Mouse (Mus musculus) 416B (cell line): Measurements from ENCODE around the gene Ccser1.
A peak's percentile ranks its signal among the peaks of the same experiment; 100 is the strongest.

Experiments used
- DNase-seq: peaks from one replicate; pipeline ENCODE4 v3.0.0; 2011; ENCODE audit warnings: low read depth

The Ccser1 gene

DNA sequence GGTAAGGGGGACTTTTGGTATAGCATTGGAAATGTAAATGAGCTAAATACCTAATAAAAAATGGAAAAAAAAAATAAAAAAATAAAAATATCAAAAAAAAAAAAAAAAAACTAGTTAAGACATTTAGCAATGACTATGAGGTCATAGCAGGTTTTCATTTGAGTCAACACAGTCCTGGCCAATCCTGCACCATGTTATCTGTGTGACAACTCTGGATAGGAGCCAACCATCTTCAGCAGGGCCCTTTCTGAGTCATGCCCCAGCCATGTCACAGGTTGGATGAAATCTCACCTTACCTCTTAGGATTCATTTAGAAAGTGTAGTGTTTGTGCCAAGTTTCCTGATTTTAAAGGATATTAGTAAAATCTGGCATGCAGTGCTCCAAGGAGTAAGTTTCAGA, 45.2 kb downstream of the Ccser1 start:
- DNase-seq = no peak

DNA sequence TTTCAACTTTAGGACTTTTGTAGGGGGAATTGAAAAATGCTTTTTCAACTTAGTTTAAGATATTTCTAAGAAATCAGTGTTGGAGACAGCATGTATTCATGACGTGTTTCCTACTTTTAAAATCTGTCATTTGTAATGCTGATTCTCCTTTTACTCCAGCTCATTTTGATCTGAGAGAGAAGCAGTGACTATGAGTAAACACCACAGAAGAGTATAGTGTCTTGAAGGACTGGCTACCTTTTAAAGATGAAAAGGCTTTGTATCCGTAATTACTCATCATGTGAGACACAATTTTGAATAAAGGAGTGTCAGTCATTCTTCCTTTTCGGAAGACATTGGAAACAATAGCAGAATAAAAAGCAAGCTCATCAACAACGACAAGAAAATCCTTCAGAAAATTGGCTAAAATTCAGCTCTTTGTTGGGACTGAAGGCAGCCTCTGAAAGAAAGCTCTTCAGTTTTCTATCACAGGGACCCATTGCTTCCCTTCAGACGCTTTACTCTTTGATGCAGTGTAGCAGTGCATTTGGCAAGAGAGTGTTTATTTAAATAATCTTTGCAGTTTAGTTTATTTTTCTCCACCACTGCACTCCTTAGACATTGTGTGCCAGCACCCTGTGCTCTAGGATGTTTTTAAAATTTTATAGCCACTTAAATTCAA, 50.1 kb downstream of the Ccser1 start:
- DNase-seq = no peak

DNA sequence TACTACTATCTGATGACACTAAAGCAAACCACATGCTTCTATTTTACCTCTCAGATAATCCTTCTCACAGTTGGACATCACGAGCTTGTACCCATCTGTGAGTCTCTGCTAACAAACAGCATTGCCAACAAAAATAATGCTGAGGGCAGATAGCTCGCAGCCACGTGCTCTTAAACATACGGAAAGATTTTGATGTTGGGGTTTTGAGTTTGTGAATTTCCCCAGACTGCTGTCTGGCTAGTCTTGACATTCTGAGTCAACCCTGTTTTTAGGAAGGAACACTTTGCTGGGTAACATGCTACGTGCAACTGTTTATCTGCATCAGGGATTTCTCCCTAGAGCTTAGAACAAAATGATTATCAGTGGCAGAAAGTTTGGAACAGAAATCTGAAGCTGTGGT, 52.9 kb downstream of the Ccser1 start:
- DNase-seq = no peak

DNA sequence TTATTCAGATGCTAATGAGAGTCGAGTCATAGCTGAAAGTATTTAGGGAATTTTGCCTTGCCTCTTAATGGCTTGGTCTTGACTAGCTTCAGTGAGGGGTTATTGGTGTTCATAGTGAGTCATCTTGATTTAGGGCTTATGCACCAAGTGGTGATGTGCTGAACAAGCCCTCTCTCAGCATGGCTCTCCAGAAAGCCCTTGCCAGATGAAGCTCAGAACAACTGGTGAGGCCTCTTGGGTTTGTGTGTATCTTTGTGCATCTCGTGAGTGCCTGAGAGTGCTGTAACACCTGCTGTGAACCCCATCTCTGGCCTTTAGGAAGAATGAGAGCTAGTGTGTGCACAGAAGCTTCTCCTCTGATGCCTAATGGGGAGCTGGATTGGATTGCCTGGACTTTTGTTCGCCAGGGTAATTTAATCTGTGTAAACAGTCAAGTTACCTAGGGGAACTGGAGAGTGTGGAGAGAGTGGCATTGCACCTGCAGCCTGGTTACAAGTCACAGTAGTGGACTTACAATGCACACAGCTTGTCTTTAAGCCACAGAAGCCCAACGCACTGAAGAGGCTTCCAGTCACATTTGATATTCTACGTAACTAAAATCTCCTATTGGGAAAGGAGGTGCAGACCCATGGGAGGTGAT, 53.5 kb downstream of the Ccser1 start:
- no peak for DNase-seq

DNA sequence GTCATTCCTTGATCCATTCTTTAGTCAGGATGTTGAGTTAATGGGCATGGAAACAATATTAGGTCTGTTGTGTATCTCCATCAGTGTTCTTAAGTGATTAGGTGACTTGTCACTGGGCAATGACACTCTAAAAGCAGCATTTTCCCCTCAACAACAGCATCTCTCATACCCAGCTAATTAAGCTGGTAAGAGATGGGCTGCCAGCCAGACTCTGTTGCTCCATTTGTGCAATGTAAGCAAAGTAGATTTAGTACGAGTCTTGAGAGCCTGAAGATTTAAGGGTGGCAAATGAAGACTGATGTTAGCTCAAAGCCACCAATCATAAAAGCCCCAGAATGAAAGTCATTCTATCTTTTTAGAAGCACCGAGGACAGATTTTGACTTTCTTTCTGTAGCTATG, 60.5 kb downstream of the Ccser1 start:
- DNase-seq = no peak

DNA sequence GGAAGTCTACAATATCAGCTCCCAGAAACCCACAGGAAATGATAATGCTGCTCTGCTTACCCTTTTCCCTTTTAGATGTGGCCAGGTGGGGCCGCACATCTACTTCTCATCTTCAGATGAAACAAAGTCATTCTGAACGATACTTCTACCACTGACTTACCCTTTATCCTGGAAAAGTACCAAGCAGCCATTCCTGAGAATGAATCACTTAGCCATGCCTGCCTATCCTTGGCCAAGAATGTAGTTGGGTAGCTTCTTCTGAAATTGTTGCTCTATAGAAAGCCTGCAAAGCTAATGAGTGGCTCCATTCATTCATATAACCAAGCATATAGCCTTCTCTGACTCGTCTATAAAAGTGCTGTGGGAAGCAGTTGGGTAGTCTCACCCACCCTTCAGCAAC, 62.4 kb downstream of the Ccser1 start:
- no peak for DNase-seq

DNA sequence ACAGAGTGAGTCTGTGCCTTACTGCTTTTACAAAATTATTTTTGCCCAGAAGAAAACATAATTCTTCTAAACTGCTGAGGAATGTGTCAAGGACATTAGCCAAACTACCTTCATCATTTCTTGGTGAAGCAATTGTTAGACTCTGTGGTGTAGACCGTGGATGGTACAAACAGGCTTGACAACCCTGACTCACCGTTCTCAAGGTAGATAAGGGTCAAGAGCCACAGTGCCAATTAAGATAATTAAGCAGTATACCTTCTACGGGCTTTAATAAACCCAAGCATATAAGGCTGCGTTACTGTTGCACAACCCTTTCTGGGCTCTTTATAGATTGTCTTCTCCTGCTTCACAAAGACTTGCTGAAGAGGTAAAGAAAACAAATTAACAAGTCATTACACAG, 66.4 kb downstream of the Ccser1 start:
- no peak for DNase-seq

DNA sequence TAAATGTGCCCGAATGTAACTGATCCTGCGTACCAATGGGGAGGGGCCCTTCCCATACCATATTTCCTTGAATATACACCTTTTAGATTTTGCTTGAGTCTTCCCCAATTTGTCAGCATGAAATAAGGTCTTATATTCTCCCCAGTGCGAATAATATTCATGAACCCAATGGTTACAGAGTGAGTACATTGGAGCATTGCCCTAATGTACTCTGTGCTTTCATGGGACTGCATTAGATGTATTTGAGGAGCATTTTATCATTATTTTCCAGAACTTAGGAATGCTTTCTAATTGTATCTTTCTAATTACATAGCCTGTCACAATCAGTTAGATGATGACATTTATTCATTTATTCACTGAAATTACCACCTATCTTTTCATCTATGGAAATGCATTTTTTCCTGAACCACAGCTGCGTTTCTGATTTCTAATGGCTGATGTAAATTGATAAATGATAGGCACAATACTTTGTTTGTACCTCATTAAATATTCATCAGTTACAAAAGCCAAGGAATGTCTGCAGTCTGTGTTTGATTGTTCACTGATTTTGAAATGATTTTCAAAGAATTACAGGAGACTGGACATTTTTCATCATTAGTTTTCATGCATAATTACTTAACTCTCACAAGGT, 67.8 kb downstream of the Ccser1 start:
- no peak for DNase-seq

DNA sequence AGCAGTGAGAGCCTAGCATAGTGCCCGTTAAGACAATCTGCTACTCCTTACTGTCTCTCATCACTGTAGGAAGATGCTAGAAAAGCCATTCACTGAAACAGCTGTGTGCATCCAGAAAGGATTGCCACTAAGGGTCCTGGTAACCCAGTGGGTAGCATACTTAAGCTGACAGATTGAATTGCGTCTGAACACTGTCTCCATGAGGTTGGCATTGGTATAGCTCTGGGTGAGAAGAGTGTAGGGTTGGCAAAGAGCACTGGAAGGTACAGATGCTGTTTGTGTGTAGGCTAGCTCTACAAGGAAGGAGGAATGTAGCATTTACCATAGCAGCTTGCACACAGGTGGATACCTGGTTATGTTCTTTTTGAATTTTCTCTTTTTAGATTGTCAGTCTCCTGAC, 68.6 kb downstream of the Ccser1 start:
- no peak for DNase-seq

DNA sequence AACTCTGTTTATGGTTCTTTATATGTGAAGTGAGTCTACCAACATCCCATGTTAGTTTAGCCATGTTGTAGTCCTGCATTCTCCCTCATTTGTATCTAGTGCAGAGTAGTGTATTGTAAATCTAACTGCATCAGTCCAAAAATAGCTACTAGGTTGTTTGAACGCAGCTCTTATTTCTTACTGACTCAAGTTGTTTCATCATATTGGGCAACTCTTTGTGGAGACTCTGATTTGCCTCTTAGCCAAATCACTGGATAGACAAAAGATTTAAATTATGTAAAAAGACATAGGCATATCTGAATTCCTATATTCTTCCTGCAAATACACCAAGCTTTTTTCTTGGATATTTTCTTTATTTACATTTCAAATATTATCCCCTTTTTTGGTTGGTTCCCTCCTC, 71.1 kb downstream of the Ccser1 start:
- DNase-seq = no peak

DNA sequence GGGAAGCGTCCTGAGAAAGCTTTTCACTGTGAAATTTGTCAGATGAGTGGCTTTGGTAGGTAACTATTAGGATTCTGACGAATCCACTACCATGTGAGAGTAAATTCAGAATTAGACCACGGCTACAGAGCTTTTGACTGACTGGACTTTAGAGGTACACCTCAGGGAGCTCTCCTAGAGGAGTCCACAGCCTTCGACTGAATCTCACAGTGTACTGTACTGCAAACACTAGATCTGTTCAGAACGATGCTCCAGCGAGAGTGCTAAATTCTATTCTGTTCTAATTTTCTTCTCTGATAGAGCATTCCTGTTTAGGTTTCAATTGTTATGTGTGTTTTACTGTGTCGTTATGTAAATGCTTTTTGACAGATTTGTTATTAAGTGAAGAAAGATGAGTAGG, 72.8 kb downstream of the Ccser1 start:
- DNase-seq = no peak

DNA sequence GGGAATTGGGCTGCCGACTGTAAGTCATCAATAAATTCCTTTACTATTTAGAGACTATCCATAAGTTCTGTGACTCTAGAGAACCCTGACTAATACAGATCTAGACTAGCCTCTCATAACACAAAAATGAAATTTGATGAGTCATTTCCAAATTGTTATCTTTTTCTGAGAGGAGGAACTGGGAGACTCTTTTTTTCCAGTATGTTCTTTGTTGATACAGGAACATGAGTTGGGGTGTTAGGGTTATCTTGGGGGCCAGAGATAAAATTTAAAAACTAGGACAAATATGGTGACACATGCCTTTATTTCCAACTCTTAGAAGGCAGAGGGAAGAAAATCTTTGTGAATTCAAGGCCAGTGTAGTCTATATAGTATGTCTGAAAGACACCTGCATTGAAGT, 75.8 kb downstream of the Ccser1 start:
- peak; percentile 13 for DNase-seq

DNA sequence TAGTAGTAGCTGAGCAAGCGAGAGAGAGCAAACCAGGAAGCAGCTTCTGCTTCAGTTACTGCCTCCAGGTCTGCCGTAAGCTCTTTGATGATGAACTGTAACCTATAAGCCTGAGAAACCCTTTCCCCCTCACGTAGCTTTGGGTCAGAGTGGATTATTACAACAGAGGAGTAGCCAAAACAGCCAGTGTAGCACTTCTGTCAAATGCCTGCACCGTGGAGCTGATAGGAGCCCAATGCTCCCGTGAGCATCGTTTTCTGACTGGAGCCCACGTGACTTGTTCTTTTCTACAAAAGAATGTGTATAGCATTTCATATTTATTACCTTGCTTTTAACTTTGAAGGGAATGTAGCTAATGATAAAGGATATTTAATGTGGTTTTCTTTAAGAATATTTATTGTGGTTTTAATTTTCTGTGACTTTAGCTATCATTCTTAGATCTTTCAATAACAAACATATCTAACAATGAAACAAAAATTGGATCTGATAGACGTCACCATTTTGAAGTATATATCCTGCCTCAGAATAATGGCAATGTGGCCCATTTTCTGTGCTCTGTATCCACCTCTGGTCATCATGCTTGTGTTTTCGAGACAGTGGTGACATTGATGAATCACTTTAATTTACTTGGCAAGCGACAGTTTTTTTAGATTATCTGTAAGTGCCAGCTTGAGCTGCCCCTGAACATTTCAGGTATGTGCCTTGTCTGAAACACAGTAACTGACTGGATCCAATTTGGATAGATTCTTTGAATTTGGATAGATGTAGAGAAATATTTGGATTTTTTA, 78.9 kb downstream of the Ccser1 start:
- no peak for DNase-seq

DNA sequence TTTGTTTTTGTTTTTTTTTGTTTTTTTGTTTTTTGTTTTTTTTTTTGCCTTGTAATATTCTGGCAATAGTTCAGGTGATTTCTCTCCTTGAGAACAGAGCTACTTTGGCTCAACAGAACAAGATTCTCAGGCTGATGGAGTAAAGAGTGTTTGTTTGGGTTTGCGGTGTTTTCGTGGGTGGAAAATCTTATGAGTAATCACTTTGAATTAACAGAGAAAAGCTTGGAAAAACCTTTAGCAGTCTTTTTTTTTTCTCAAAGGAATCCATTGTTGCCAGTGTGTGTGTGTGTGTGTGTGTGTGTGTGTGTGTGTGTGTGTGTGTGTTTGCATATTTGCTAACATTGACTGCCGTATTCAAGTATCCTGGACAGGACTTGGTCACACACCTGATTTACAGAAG, 81.3 kb downstream of the Ccser1 start:
- no peak for DNase-seq

DNA sequence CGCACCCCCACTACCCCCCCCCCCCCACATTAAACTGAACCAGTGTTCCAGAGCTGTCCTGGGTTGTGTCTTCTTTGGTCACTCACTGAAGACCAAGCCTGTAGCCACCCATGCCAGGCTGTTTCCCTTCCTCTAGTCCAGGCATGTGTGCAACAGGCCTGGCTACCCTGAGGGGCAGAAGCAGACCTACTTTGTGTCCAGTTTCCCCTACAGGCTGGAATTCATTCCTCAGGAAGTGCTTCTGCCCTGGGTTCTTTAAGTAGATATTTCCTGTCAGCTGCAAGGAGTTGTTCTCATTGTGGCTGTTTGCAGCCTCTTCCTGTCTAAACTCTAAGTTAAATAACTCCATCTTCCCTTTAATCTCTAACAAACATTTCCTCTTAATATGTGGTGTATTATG, 82.3 kb downstream of the Ccser1 start:
- peak; percentile 10 for DNase-seq

DNA sequence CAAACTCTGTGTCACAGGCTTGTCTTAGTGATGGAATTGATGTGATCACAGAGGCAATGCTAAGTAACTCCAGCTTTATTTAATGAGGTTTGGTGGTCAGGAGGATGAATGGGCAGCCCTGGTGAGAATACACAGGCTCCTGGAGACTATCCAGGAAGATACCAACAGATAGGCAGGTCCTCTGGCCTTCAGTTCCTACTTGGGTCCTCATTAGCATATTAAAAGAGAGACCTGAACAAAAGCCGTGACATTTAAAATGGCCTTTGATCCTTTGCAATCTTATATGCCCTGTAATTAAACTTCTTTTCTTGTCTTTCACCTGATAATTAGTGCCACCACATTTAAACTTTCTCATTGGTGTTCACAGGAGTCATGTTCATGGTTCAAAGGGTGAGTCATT, 83.2 kb downstream of the Ccser1 start:
- no peak for DNase-seq

DNA sequence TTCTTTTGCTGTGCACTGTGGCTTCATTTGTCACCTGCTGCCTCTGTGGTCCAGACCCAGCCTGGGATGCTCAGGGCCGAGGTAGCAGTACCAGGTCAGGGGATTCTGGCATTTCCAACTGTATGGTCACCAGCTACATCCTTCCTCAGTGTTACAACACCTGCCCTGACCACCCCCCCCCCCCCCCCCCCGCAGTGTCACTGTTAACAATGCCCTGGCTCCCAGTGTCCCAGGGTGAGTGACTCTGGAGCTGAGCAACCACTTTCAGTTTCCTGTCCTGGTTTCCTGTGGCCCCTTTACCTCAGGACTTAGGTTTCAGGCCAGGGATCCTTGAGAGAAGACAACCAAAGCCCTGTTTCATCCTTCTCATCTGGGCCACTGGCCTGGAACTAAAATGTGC, 90.9 kb downstream of the Ccser1 start:
- no peak for DNase-seq

DNA sequence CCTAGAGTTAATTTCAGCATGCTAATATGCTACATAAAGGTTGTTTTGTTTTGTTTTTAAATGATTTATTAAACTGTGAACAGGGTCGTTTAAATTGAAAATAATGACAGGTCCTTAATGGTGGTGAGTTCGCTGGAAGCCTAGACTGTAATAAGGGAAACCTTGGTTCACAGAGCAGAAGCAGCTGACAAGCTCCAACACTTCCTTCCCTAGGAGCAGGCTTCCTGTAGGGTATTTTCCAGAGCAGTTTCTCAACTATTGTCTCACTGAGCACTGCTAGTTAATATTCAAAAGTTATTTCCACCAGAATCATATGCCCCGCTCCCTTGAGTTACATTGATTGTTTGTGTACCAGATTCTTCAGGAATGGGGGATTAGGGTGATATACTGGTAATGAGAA, 93.3 kb downstream of the Ccser1 start:
- no peak for DNase-seq

DNA sequence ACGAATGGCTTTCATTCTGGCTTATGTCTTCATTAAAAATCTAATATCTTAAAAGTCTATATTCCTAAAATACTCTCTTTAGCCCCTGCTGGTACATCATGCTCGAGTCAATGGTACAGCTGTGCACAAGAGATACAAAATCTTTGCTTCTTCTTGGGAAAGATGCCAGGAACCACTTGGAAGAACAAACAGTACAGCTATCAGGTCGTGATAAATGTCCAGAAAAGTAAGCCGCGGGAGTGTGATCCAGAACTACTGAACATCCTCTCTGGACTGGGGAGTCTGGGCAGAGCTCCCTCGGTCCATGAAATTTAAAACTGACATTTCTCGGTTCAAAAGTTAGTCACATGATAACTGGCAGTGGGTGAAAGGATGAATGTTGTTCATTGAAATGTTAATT, 99.4 kb downstream of the Ccser1 start:
- DNase-seq = no peak

DNA sequence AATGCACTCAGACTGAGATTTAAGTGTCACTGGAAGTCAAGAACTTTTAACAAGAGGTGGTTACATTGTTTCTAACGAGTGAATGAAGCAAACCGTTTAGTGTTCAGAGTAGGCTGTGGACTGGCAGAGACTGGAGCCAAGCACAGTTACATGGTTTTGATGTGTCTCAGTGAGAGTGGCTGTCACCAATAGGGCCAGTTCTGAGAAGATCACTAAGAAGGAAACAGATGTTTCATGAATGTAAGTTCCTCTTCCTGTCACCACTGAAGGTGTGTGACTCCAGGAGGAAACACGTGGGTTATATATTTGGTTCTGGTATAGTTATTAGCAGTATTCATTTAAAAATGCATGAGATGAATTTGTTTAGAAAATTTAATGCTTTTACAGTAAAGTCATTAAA, 112.8 kb downstream of the Ccser1 start:
- peak; percentile 30 for DNase-seq

DNA sequence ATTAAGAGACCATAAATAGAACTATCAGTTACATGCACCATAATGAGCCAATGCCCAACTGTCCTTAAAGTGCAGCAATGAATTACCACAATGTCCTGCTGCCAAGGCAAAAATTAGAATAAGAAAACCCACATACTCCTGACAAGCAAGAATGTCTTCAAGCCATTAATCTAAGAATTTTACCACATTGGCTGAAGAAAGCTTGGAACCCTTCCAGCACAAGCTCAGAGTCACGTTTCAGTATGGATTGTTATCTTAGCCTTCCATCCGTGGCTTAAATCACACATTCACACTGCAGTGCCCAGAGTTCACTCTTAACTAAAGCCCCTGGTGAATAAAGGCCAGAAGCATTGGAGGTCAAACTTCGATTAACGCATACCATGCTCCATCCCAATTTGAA, 115.4 kb downstream of the Ccser1 start:
- peak; percentile 39 for DNase-seq

DNA sequence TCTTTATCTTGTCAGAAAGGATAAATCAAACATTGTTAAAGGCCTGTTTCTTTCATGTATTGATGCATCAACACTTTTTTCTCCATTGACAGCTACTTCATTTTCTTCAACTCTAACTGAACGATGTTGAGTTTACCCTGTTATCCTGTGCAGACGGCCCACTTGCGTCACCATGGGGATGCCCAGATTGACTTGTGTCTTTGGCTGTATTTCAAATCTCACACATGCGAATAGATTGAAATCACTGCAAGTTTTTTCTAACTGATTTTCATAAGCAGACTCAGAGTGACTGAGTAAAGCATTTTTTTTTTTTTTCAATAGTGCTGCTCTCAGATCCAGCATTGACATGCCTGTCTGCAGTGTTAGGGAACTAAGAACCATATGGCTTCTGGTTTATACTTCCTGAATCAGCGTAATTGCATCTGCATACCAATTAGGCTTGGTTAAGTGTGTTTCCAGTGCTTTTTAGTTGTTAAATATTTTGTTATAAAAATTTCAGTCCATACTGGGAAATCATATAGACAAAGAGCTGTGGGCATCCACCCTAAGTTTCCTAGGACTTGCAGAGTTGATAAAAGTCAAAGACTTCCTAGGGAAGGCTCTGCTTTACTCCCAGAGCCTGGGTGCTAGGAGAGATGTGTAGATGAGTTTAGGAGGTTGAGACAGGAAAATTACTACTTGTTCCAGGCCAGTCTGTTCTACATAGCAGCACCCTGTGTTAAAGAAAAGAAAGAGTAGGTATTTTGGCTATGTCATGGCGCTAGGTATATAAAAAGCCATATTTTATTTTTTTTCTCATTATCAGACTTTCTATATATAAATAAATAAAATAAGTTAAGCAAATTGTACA, 116.3 kb downstream of the Ccser1 start:
- no peak for DNase-seq
